Mouse (Mus musculus) testis, postnatal 14 days (tissue): Measurements from ENCODE around the gene Olfr1185-ps1.
"Not testable (repeated sequence)": the region's sequence is repeated elsewhere in the genome, so short reads cannot be mapped to it uniquely, and the experiment has no call there.

Experiments
- DNase-seq: peaks from one replicate; pipeline ENCODE4 v3.0.0; 2021; ENCODE audit warnings: low spot score

Olfr1185-ps1 gene

DNA sequence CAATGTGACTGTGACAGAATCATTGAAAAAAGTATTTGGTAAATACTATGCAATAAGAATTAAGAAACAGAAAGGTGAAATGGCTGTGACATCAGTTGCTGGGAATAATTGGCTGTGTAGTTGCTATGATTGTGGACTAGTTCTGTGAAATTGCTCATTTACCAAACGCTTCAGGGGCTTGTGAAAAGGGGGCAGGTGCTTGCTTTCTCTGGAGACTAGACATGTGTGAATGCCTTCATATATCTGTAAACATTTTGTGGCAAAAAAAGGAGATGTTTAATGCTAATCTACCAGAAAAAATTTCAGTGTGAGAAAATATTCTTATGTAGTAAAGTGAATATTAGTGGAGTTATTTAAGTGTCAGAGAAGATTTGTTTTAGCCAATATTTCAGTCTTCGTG lies at the start of gene Olfr1185-ps1:
Gene Olfr1185-ps1 (plus strand): TSS at position 301 of the 400 bp plus-strand sequence.
- DNase-seq, result no peak

DNA sequence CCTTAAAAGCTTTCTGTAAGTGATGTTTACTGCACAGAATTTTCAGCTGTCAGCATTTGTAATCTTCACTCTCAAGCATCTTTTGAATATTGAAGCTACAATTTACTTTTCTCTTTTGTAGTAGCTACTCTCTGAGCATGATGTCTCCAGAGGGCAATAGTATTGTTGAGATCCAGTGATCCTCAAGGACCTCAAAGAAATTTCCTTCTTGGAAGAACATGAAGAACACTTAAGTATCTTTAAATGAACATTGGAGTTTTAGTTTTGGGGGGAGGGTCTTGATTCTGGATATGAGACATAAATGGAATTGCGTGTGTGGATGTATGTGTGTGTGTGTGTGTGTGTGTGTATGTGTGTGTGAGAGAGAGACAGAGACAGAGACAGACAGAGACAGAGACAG lies 44.1 kb upstream of the Olfr1185-ps1 start, which contains the start of gene Gm13757:
Gene Gm13757 (minus strand): TSS at position 101 of the 400 bp plus-strand sequence.
- no peak for DNase-seq

DNA sequence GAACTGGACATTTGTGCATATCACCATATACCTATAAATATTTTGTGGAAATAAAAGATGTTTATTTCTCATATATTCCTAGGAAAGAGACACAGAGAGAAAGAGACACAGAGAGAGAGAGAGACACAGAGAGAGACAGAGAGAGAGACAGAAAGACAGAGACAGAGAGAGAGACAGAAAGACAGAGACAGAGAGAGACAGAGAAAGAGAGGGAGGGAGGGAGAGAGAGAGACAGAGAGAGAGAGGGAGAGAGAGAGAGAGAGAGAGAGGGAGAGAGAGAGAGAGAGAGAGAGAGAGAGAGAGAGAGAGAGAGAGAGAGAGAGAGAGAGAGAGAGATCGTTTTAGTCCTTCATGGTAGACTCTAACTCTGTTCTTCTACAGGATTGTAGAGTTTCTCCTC lies 38.6 kb upstream of the Olfr1185-ps1 start, which contains the start of gene Olfr1183:
Gene Olfr1183 (plus strand): TSS at position 301 of the 400 bp plus-strand sequence.
- DNase-seq, result not testable (repeated sequence)

GRCm38 (mm10) chr2:88483298-88483697 lies 9.8 kb upstream of the Olfr1185-ps1 start, which contains the start of gene Olfr1184:
TSS of gene Olfr1184 (plus strand) at chr2:88483598.
- no peak for DNase-seq

DNA sequence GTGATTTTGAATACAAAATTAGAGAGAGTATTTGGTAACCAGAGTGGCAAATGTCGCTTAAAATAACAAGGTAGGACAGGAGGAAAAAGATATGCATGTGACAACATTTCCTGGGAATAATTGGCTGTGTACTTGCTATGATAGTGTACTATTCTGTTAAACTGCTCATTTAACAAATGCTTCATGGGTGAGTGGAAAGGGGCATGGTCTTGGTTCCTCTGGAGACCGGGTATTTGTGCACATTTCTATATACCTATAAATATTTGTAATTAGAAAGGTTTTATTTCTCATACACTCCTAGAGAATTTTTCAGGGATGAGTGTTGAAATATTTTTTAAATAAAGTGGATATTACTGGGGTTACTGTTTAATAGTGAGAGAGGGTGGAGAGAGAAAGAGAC lies 25.1 kb downstream of the Olfr1185-ps1 start, which contains the start of gene Olfr1186:
Gene Olfr1186 (plus strand): TSS at position 301 of the 400 bp plus-strand sequence.
- DNase-seq, result no peak

- no peak for DNase-seq
Measured at GRCm38 (mm10) chr2:88525720-88526119, 32.6 kb downstream of the Olfr1185-ps1 start.
